Mouse (Mus musculus) midbrain, embryonic 12.5 days (tissue): ENCODE measurements around the gene Zfp799. TPM values are rescaled to one million over a fixed set of nuclear protein-coding genes. Genes with fewer than 3 reads are reported as not detected.
"Not testable (repeated sequence)": the region's sequence is repeated elsewhere in the genome, so short reads cannot be mapped to it uniquely, and the experiment has no call there.

Experiments used
- ATAC-seq: fragments of 200-750 bp; cut with Nextera tagmentation; 2 replicates; pipeline ENCODE4 v1.8.0; 2017; ENCODE audit warnings: low read depth, moderate TSS enrichment, moderate library complexity; ENCODE audit not compliant: low FRiP score
- H3K27ac ChIP-seq: fragments of 300-500 bp; sonication (generic); replicated peaks from 2 replicates; pipeline ENCODE4 v1.5.1; 2016; ENCODE audit warnings: mild to moderate bottlenecking
- H3K27me3 ChIP-seq: fragments of 300-500 bp; sonication (generic); 2 replicates; pipeline ENCODE4 v1.6.1; 2016; ENCODE audit warnings: mild to moderate bottlenecking
- H3K36me3 ChIP-seq: fragments of 300-500 bp; sonication (generic); 2 replicates; pipeline ENCODE4 v1.6.1; 2016
- H3K4me1 ChIP-seq: fragments of 300-500 bp; sonication (generic); 2 replicates; pipeline ENCODE4 v1.6.1; 2016
- H3K4me2 ChIP-seq: fragments of 300-500 bp; sonication (generic); replicated peaks from 2 replicates; pipeline ENCODE4 v1.6.1; 2016; ENCODE audit warnings: mild to moderate bottlenecking, moderate library complexity
- H3K4me3 ChIP-seq: fragments of 300-500 bp; sonication (generic); 2 replicates; pipeline ENCODE4 v1.5.1; 2016; ENCODE audit warnings: mild to moderate bottlenecking
- H3K9ac ChIP-seq: fragments of 300-500 bp; sonication (generic); replicated peaks from 2 replicates; pipeline ENCODE4 v1.6.1; 2016; ENCODE audit warnings: mild to moderate bottlenecking, moderate library complexity
- H3K9me3 ChIP-seq: fragments of 300-500 bp; sonication (generic); 2 replicates; pipeline ENCODE4 v1.6.1; 2016; ENCODE audit warnings: mild to moderate bottlenecking
- WGBS: fragments of 180-500 bp; shearing (Covaris S2); methylation state at CpG from one replicate; pipeline ENCODE4 v1.1.7; 2016; 5-methylcytosine and 5-hydroxymethylcytosine counted together
- polyA plus RNA-seq: library from polyadenylated mRNA; unstranded; fragments of >200 nt; fragmentation: Nextera tagmentation; extraction: Ambion mirVana; gene quantifications from 2 replicates; pipeline ENCODE4 v1.2.1, GENCODE M21; 2016

Zfp799 gene
- 18.6 and 20.4 TPM in 2 replicates for polyA plus RNA-seq

DNA sequence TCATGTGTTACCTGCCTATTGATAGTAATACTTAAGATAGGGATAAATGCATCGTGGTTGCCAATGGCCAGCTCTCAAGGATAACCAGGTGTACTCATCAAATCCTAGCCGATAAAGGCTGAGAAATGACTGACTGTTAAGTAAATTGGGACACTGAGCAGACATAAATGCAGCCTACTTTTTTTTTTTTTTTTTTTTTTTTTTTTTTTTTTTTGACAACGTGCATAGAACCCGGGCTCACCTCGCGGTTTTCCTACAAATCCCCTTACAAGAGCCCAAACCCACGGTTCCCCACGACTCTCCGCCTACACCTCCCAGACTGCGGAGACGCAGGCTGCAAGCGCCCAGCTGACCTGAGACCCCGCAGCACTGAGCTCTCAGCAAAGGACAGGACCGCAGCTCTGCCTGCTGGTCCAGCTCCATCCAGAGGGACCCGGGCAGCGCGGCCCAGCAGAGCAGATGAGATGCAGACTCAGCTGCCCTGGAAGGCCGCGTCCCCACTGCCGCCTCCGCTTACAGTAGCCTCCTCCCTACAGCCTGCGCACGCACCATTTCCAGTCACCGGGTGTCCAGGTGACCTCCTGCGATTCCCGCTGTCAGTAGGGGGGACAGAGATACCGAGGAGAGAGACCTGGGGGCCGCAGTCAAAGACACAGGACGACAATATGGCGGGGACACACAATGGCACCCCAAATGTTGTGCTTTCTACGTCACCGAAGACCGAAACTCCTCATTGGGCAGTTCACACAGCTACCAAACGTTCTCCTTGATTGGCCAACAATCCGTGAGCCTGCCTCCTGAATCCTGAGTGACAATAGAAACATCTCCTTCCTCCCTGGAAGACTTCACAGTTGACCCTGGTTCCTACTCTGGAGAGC is at the start of gene Zfp799:
TSS of gene Zfp799 (minus strand) at position 722 of the 878 bp plus-strand sequence.
- H3K27ac ChIP-seq, result peak within 1 kb of the TSS; percentile 81
- peak; percentile 98 for ATAC-seq
- H3K9ac ChIP-seq, result peak within 1 kb of the TSS; percentile 89
- H3K9me3 ChIP-seq, result no peaks in the 10 kb centered on the region
- H3K27me3 ChIP-seq, result no peaks in the 10 kb centered on the region
- WGBS, result 2% methylated on average over 35 of the region's 35 CpGs
- peaks cover 19% of the 10 kb centered on the region for H3K36me3 ChIP-seq
- peak within 1 kb of the TSS; percentile 77 for H3K4me3 ChIP-seq
- peaks cover 12% of the 10 kb centered on the region for H3K4me1 ChIP-seq
- H3K4me2 ChIP-seq, result peak within 1 kb of the TSS; percentile 62

DNA sequence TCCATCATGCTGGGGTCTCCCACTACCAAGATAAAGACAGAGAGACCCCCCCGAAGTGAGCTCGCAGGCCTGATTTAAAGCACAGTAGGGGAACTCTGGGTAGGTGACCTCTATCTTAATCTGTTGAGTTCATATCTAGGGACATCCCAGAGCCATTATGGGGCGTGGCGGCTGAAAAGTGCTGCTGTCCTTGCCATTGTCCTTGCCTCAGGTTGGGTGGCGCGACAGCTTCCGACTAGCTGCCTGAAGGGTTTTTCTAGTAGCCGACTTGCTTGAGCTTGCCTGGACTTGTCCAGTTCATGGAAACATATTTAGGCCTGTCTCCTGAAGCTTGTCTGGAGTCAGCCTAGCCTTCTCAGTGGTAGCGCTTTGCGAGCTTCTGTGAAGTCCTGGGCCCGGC is 48.7 kb upstream of the Zfp799 start:
- H3K27ac ChIP-seq, result no peak overlapping the region
- WGBS, result 94% methylated on average over 11 of the region's 11 CpGs
- no peak for ATAC-seq
- no peaks in the 10 kb centered on the region for H3K4me1 ChIP-seq
- peaks cover 38% of the 10 kb centered on the region for H3K36me3 ChIP-seq
- H3K9me3 ChIP-seq, result no peaks in the 10 kb centered on the region
- no peak overlapping the region for H3K4me2 ChIP-seq
- H3K9ac ChIP-seq, result no peak overlapping the region
- H3K4me3 ChIP-seq, result no peak overlapping the region
- H3K27me3 ChIP-seq, result peaks cover 7% of the 10 kb centered on the region; the same call in 1 of the 2 replicates

DNA sequence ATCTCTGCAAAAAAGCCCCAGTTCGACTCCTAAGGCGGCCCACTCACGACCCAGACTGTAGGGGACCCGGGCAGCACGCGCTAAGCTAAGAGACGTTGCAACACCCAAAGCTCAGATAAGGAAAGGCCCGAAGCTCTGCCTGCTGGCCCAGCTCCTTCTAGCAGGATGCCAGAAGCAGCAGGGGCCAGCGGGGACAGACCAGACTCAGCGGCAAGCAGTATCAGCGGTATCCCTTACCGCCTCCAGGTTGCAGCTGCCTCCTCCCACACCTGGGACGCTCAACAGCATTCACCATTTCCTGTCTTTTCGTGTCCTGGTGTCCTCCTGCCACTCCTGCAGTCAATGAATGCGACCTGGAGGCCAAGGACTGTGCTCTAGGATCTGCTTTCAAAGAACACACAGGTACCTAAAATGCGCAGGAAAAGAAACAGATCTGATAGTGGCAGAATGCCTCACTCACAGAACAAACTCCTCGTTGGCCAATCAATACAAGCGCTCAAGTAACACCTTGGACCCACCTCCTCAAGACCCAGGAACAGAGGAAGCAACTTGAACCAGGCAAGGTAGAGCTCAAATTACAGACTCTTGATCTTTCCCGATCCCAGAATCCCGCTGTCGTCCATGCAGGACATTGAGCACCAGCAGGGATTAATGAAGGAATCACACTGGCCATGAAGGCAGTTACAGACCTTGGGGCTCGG is 47.6 kb upstream of the Zfp799 start:
- H3K4me2 ChIP-seq, result no peak overlapping the region
- no peaks in the 10 kb centered on the region for H3K4me1 ChIP-seq
- H3K27ac ChIP-seq, result no peak overlapping the region
- 17% methylated on average over 22 of the region's 22 CpGs for WGBS
- H3K9me3 ChIP-seq, result no peaks in the 10 kb centered on the region
- H3K9ac ChIP-seq, result no peak overlapping the region
- no peak for ATAC-seq
- peaks cover 27% of the 10 kb centered on the region for H3K36me3 ChIP-seq
- peaks cover 7% of the 10 kb centered on the region; the same call in 1 of the 2 replicates for H3K27me3 ChIP-seq
- no peak overlapping the region for H3K4me3 ChIP-seq

DNA sequence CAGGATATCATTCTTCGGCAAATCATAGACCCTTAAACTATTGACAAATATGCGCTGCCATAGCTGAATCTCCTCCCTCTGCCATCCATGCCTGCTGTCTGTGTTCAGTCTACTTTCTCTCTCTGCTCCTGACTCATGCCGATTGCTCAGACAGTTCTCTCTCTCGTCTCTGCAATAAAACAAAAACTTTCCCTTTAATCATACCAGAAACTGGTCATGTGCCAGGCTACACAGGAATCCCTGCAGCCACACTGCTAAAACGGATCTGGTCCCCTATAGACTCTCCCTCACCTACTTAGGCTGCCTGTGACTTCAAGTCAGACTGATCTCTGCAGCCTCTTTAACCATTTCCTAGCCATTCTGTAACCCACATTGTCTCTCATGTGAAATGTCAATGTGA is 42.6 kb upstream of the Zfp799 start:
- Histone ChIP-seq H3K4me3 (no peak overlapping the region), H3K4me1 (no peaks in the 10 kb centered on the region), H3K9ac (no peak overlapping the region), H3K36me3 (no peaks in the 10 kb centered on the region), H3K4me2 (no peak overlapping the region), H3K27ac (no peak overlapping the region), H3K9me3 (peaks cover 4% of the 10 kb centered on the region; the same call in 1 of the 2 replicates), H3K27me3 (0 out of 2 replicates have a peak, but pooled peaks cover 5% of the 10 kb centered on the region)
- no peak for ATAC-seq
- WGBS, result 74% methylated on average over 5 of the region's 5 CpGs

DNA sequence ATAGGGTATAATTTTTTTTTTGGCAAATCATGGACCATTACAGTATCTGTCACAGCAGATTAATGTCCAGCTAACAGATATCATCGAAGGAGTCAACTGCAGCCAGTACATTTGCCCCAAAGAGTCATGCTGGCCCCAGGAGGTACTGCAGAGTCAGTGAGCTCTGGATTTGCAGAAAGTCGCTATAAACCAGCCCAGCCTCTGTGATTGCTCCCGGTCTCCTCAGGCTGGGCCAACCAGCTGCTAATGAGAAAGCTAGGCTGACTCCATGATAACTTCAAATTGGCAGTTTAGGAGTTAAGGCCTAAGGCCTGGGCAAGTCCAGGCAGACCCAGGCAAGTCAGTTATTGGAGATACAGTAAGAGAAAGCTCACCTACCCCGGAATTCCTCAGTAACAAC is 42.0 kb upstream of the Zfp799 start:
- H3K9ac ChIP-seq, result no peak overlapping the region
- 87% methylated on average over 4 of the region's 4 CpGs for WGBS
- H3K36me3 ChIP-seq, result no peaks in the 10 kb centered on the region
- no peak overlapping the region for H3K4me2 ChIP-seq
- H3K27ac ChIP-seq, result no peak overlapping the region
- no peak overlapping the region for H3K4me3 ChIP-seq
- no peaks in the 10 kb centered on the region for H3K27me3 ChIP-seq
- no peak for ATAC-seq
- no peaks in the 10 kb centered on the region for H3K4me1 ChIP-seq
- peaks cover 4% of the 10 kb centered on the region; the same call in 1 of the 2 replicates for H3K9me3 ChIP-seq

DNA sequence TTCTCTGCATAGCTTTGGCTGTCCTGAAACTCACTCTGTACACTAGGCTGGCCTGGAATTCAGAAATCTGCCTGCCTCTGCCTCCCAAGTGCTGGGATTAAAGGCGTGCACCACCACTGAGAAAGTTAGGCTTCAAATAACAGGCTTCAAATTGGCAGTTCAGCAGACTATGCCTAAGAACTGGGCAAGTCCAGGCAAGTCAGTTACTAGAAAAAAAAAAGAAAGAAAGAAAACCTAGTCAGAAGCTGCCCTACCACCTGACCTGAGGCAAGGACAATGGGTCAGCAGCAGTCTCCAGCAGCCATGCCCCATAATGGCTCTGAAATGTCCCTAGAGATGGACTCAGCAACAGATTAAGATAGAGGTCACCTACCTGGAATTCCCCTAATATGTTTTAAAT is 41.4 kb upstream of the Zfp799 start:
- no peaks in the 10 kb centered on the region for H3K36me3 ChIP-seq
- no peaks in the 10 kb centered on the region for H3K27me3 ChIP-seq
- no peak overlapping the region for H3K9ac ChIP-seq
- WGBS, result 93% methylated on average over 1 of the region's 1 CpGs
- no peaks in the 10 kb centered on the region for H3K4me1 ChIP-seq
- no peak overlapping the region for H3K4me3 ChIP-seq
- no peak for ATAC-seq
- H3K27ac ChIP-seq, result no peak overlapping the region
- H3K9me3 ChIP-seq, result peaks cover 4% of the 10 kb centered on the region; the same call in 1 of the 2 replicates
- no peak overlapping the region for H3K4me2 ChIP-seq

DNA sequence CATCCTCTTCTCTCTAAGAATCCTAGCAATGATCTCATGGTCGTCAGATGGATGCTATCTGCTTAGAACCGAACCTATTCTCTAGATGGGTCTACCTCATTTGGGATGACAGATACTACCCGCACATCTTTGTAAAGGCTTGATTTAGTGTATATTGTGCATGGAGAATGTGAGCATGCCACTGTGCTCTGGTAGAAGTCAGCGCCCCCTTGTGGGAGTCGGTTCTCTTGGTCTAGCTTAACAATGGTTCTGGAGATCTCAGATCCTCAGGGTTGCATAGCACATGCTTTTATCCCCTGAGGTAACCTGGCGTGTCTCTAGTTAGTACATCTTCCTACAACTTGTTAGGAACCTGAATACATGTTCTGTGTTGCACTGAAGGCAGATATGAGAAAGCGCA is 37.2 kb upstream of the Zfp799 start:
- not testable (repeated sequence) for H3K9me3 ChIP-seq, ATAC-seq, H3K4me3 ChIP-seq, H3K4me1 ChIP-seq, H3K27me3 ChIP-seq, H3K9ac ChIP-seq, H3K4me2 ChIP-seq, H3K36me3 ChIP-seq, H3K27ac ChIP-seq
- WGBS, result 64% methylated on average over 5 of the region's 7 CpGs

DNA sequence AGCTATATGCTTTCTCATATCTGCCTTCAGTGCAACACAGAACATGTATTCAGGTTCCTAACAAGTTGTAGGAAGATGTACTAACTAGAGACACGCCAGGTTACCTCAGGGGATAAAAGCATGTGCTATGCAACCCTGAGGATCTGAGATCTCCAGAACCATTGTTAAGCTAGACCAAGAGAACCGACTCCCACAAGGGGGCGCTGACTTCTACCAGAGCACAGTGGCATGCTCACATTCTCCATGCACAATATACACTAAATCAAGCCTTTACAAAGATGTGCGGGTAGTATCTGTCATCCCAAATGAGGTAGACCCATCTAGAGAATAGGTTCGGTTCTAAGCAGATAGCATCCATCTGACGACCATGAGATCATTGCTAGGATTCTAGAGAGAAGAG is 26.7 kb upstream of the Zfp799 start:
- not testable (repeated sequence) for H3K4me1 ChIP-seq, H3K36me3 ChIP-seq, H3K27me3 ChIP-seq, H3K4me2 ChIP-seq, H3K9ac ChIP-seq, H3K27ac ChIP-seq, H3K9me3 ChIP-seq, H3K4me3 ChIP-seq, ATAC-seq
- WGBS, result 65% methylated on average over 4 of the region's 6 CpGs

DNA sequence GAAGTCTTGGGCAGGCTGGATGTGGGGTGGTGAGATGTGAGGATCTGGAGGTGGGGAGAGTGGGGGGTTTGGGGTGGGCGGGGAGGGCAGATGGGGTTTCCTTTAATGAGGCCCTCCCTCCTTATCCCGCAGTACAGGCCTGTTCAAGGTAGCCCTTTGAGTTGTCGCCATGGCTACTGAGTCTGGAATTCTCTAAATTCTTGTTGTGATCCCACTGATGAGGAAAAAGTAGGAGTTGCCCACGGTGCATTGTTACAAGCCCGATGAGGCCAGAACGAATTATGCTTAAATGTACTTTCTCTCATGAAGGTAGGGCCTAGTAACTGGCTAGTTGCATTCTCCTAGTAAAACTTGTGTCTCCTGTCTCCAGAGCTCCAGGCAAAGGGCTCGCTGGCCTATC is 21.5 kb upstream of the Zfp799 start:
- Histone ChIP-seq H3K4me2 (no peak overlapping the region), H3K9me3 (no peaks in the 10 kb centered on the region), H3K9ac (no peak overlapping the region), H3K27ac (no peak overlapping the region), H3K4me3 (no peak overlapping the region), H3K27me3 (no peaks in the 10 kb centered on the region), H3K36me3 (no peaks in the 10 kb centered on the region), H3K4me1 (peaks cover 5% of the 10 kb centered on the region; the same call in 1 of the 2 replicates)
- WGBS, result 25% methylated on average over 7 of the region's 7 CpGs
- no peak for ATAC-seq

DNA sequence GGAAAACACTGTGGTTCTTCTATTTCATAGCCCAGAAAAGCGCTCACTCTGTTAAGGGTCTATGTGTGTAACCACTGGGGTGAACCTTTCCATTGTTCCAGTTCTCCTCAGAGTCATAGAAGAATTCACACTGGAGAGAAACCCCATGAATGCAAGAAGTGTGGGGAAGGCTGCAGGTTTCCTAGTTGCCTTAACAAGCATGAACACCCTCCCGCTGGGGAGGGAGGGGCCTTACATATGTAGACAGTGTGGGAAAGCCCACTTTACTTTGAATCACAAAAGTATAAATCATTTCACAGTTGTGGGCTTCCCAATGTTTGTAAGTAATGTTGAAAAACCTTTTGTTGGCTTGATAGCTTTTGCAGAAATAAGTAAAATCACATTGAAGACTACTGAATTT is 11.3 kb upstream of the Zfp799 start:
- H3K9me3 ChIP-seq, result 0 out of 2 replicates have a peak, but pooled peaks cover 8% of the 10 kb centered on the region
- no peaks in the 10 kb centered on the region for H3K27me3 ChIP-seq
- H3K36me3 ChIP-seq, result no peaks in the 10 kb centered on the region
- no peak for ATAC-seq
- no peaks in the 10 kb centered on the region; the same call in 1 of the 2 replicates for H3K4me1 ChIP-seq
- no peak overlapping the region for H3K27ac ChIP-seq
- H3K9ac ChIP-seq, result no peak overlapping the region
- no peak overlapping the region for H3K4me3 ChIP-seq
- 62% methylated on average over 2 of the region's 2 CpGs for WGBS
- H3K4me2 ChIP-seq, result no peak overlapping the region

DNA sequence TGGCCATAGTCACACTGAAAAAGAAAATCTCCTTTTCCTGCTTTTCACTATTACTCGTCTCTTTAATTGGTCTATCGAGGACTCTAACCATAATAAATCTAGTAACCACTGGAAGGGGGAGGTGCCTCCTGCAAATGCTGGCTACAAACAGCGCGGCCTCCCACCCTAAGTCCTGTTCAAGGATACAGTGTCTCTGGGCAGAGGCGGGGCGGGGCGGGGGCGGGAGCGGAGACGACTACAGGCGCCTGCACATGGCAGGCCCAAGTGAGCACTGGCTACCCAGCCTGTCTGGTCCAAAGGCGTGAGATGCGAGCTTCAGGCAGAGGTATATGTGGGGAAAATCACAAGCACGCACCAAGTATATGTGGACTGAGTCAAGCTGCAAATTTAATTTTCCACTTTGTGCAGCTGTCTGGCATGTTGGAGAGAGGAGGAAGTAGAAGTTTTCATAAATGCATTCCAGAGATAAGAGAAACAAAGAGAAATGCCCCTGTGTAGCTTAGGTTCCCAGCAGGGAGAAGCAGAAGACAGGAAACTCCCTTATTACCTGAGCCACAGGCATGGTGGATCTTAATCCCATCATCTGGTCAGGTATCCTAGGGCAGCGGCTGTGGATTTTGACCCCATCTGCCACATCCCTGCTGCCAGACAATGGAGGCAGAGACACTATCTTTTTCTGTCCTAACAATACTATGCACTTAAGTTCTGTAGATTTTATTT is 9.2 kb upstream of the Zfp799 start:
- WGBS, result 51% methylated on average over 15 of the region's 15 CpGs
- Histone ChIP-seq H3K27ac (no peak overlapping the region), H3K4me1 (no peaks in the 10 kb centered on the region; the same call in 1 of the 2 replicates), H3K4me3 (no peak overlapping the region), H3K27me3 (0 out of 2 replicates have a peak, but pooled peaks cover 3% of the 10 kb centered on the region), H3K36me3 (no peaks in the 10 kb centered on the region), H3K9ac (no peak overlapping the region), H3K9me3 (0 out of 2 replicates have a peak, but pooled peaks cover 8% of the 10 kb centered on the region), H3K4me2 (no peak overlapping the region)
- ATAC-seq, result no peak
